Mouse (Mus musculus): ENCODE measurements around the gene Hsd17b13. TPM values are rescaled to one million over a fixed set of nuclear protein-coding genes. Genes with fewer than 3 reads are reported as not detected.
A peak's percentile ranks its signal among the peaks of the same experiment; 100 is the strongest.
"Not testable (repeated sequence)": the region's sequence is repeated elsewhere in the genome, so short reads cannot be mapped to it uniquely, and the experiment has no call there.

Gene Hsd17b13
- polyA plus RNA-seq, 1 experiment from 2014 or later: 4.8 TPM

GRCm38 (mm10) chr5:103977907-103978570, 829 bp upstream of the Hsd17b13 start:
- ATAC-seq (ENCODE audit: insufficient read depth, low FRiP score, low read depth): no peak
- H3K27me3 ChIP-seq (replicated peaks): no peaks in the 10 kb centered on the region
- no peaks in the 10 kb centered on the region for H3K4me1 ChIP-seq
- H3K27ac ChIP-seq: no peak overlapping the region
- WGBS: 85% methylated on average over 7 of the region's 7 CpGs
- H3K9me3 ChIP-seq: no peaks in the 10 kb centered on the region
- H3K4me2 ChIP-seq: no peak overlapping the region
- H3K4me3 ChIP-seq (replicated peaks): no peak overlapping the region
- no peak overlapping the region for H3K9ac ChIP-seq
- H3K36me3 ChIP-seq: no peaks in the 10 kb centered on the region

GRCm38 (mm10) chr5:103975736-103976135, 1.5 kb downstream of the Hsd17b13 start:
- 72% methylated on average over 7 of the region's 7 CpGs for WGBS
- Histone ChIP-seq H3K9ac (no peak overlapping the region), H3K9me3 (no peaks in the 10 kb centered on the region), H3K4me1 (0 out of 2 replicates have a peak, but pooled peaks cover 2% of the 10 kb centered on the region), H3K4me3 (replicated peaks) (no peak overlapping the region), H3K27ac (no peak overlapping the region), H3K27me3 (replicated peaks) (no peaks in the 10 kb centered on the region), H3K4me2 (no peak overlapping the region), H3K36me3 (no peaks in the 10 kb centered on the region)
- no peak for ATAC-seq (ENCODE audit: insufficient read depth, low FRiP score, low read depth)

- 60% methylated on average over 13 of the region's 13 CpGs for WGBS
- Histone ChIP-seq H3K4me2 (peak overlapping the region; percentile 39), H3K4me3 (replicated peaks) (no peak overlapping the region), H3K27ac (no peak overlapping the region), H3K27me3 (replicated peaks) (no peaks in the 10 kb centered on the region), H3K4me1 (0 out of 2 replicates have a peak, but pooled peaks cover 2% of the 10 kb centered on the region), H3K9me3 (no peaks in the 10 kb centered on the region), H3K36me3 (no peaks in the 10 kb centered on the region), H3K9ac (no peak overlapping the region)
- no peak for ATAC-seq (ENCODE audit: insufficient read depth, low FRiP score, low read depth)
Observed at GRCm38 (mm10) chr5:103972801-103973200, 4.4 kb downstream of the Hsd17b13 start.

- no peak overlapping the region for H3K9ac ChIP-seq
- 49% methylated on average over 19 of the region's 19 CpGs for WGBS
- H3K4me1 ChIP-seq: 0 out of 2 replicates have a peak, but pooled peaks cover 2% of the 10 kb centered on the region
- H3K36me3 ChIP-seq: no peaks in the 10 kb centered on the region
- no peak for ATAC-seq (ENCODE audit: insufficient read depth, low FRiP score, low read depth)
- no peak overlapping the region for H3K4me3 ChIP-seq (replicated peaks)
- peak overlapping the region; percentile 39 for H3K4me2 ChIP-seq
- H3K27me3 ChIP-seq (replicated peaks): no peaks in the 10 kb centered on the region
- no peaks in the 10 kb centered on the region for H3K9me3 ChIP-seq
- H3K27ac ChIP-seq: no peak overlapping the region
Observed at GRCm38 (mm10) chr5:103972379-103972778, 4.8 kb downstream of the Hsd17b13 start.

GRCm38 (mm10) chr5:103971051-103971450, 6.2 kb downstream of the Hsd17b13 start:
- H3K36me3 ChIP-seq: no peaks in the 10 kb centered on the region
- no peak overlapping the region for H3K4me3 ChIP-seq (replicated peaks)
- WGBS: 69% methylated on average over 5 of the region's 5 CpGs
- H3K9me3 ChIP-seq: no peaks in the 10 kb centered on the region
- no peak overlapping the region for H3K4me2 ChIP-seq
- ATAC-seq (ENCODE audit: insufficient read depth, low FRiP score, low read depth): no peak
- no peaks in the 10 kb centered on the region for H3K27me3 ChIP-seq (replicated peaks)
- no peak overlapping the region for H3K9ac ChIP-seq
- no peak overlapping the region for H3K27ac ChIP-seq
- 0 out of 2 replicates have a peak, but pooled peaks cover 2% of the 10 kb centered on the region for H3K4me1 ChIP-seq

GRCm38 (mm10) chr5:103962935-103963429, 14.2 kb downstream of the Hsd17b13 start:
- no peak overlapping the region for H3K27ac ChIP-seq
- no peak overlapping the region for H3K9ac ChIP-seq
- H3K4me1 ChIP-seq: no peaks in the 10 kb centered on the region
- H3K4me3 ChIP-seq (replicated peaks): no peak overlapping the region
- 49% methylated on average over 1 of the region's 1 CpGs for WGBS
- no peak overlapping the region for H3K4me2 ChIP-seq
- ATAC-seq (ENCODE audit: insufficient read depth, low FRiP score, low read depth): no peak
- H3K27me3 ChIP-seq (replicated peaks): no peaks in the 10 kb centered on the region
- H3K9me3 ChIP-seq: no peaks in the 10 kb centered on the region
- no peaks in the 10 kb centered on the region for H3K36me3 ChIP-seq

GRCm38 (mm10) chr5:103954638-103955037, 22.6 kb downstream of the Hsd17b13 start:
- no peak overlapping the region for H3K27ac ChIP-seq
- ATAC-seq (ENCODE audit: insufficient read depth, low FRiP score, low read depth): no peak
- H3K4me2 ChIP-seq: no peak overlapping the region
- no peaks in the 10 kb centered on the region for H3K4me1 ChIP-seq
- no peak overlapping the region for H3K9ac ChIP-seq
- 81% methylated on average over 5 of the region's 5 CpGs for WGBS
- no peak overlapping the region for H3K4me3 ChIP-seq (replicated peaks)
- no peaks in the 10 kb centered on the region for H3K36me3 ChIP-seq
- H3K27me3 ChIP-seq (replicated peaks): no peaks in the 10 kb centered on the region
- no peaks in the 10 kb centered on the region for H3K9me3 ChIP-seq

GRCm38 (mm10) chr5:103953135-103954083, 23.8 kb downstream of the Hsd17b13 start:
- ATAC-seq (ENCODE audit: insufficient read depth, low FRiP score, low read depth): peak; percentile 50; the same call in 1 of the 2 replicates
- Histone ChIP-seq H3K4me3 (replicated peaks) (no peak overlapping the region), H3K27me3 (replicated peaks) (no peaks in the 10 kb centered on the region), H3K4me1 (no peaks in the 10 kb centered on the region), H3K27ac (no peak overlapping the region), H3K9me3 (no peaks in the 10 kb centered on the region), H3K4me2 (no peak overlapping the region), H3K9ac (no peak overlapping the region), H3K36me3 (no peaks in the 10 kb centered on the region)
- 74% methylated on average over 10 of the region's 10 CpGs for WGBS

GRCm38 (mm10) chr5:103950138-103950537, 27.1 kb downstream of the Hsd17b13 start:
- not testable (repeated sequence) for H3K27ac ChIP-seq; H3K36me3 ChIP-seq; H3K4me1 ChIP-seq; H3K4me2 ChIP-seq; H3K27me3 ChIP-seq (replicated peaks); H3K9ac ChIP-seq; H3K9me3 ChIP-seq; ATAC-seq (ENCODE audit: insufficient read depth, low FRiP score, low read depth); H3K4me3 ChIP-seq (replicated peaks)
- 93% methylated on average over 15 of the region's 15 CpGs for WGBS

- Histone ChIP-seq H3K9ac (no peak overlapping the region), H3K27me3 (replicated peaks) (no peaks in the 10 kb centered on the region), H3K27ac (no peak overlapping the region), H3K9me3 (no peaks in the 10 kb centered on the region), H3K36me3 (no peaks in the 10 kb centered on the region), H3K4me1 (peaks cover 12% of the 10 kb centered on the region; the same call in 1 of the 2 replicates), H3K4me3 (replicated peaks) (no peak overlapping the region), H3K4me2 (no peak overlapping the region)
- WGBS: 38% methylated on average over 6 of the region's 6 CpGs
- no peak for ATAC-seq (ENCODE audit: insufficient read depth, low FRiP score, low read depth)
Observed at GRCm38 (mm10) chr5:103943183-103943582, 34.0 kb downstream of the Hsd17b13 start.

- ATAC-seq (ENCODE audit: insufficient read depth, low FRiP score, low read depth): no peak
- 47% methylated on average over 1 of the region's 1 CpGs for WGBS
- no peak overlapping the region for H3K4me2 ChIP-seq
Observed at GRCm38 (mm10) chr5:103939856-103940255, 37.4 kb downstream of the Hsd17b13 start.

GRCm38 (mm10) chr5:103939350-103939652, 37.9 kb downstream of the Hsd17b13 start:
- H3K36me3 ChIP-seq: no peaks in the 10 kb centered on the region
- no peak for ATAC-seq (ENCODE audit: insufficient read depth, low FRiP score, low read depth)

More at GRCm38 (mm10) chr5:103939856-103940255, 37.4 kb downstream of the Hsd17b13 start:
- peaks cover 12% of the 10 kb centered on the region; the same call in 1 of the 2 replicates for H3K4me1 ChIP-seq
- H3K9ac ChIP-seq: no peak overlapping the region
- no peaks in the 10 kb centered on the region for H3K27me3 ChIP-seq (replicated peaks)
- H3K4me3 ChIP-seq (replicated peaks): no peak overlapping the region
- H3K27ac ChIP-seq: no peak overlapping the region
- H3K36me3 ChIP-seq: no peaks in the 10 kb centered on the region
- no peaks in the 10 kb centered on the region for H3K9me3 ChIP-seq

More at GRCm38 (mm10) chr5:103939350-103939652, 37.9 kb downstream of the Hsd17b13 start:
- no peak overlapping the region for H3K9ac ChIP-seq
- no peak overlapping the region for H3K4me2 ChIP-seq
- peaks cover 12% of the 10 kb centered on the region; the same call in 1 of the 2 replicates for H3K4me1 ChIP-seq
- no peaks in the 10 kb centered on the region for H3K27me3 ChIP-seq (replicated peaks)
- no peak overlapping the region for H3K4me3 ChIP-seq (replicated peaks)
- 65% methylated on average over 7 of the region's 7 CpGs for WGBS
- H3K9me3 ChIP-seq: no peaks in the 10 kb centered on the region
- H3K27ac ChIP-seq: no peak overlapping the region
